Mouse (Mus musculus) layer of hippocampus, adult 2 months (tissue): ENCODE data around the gene Spdye4c. TPM values are rescaled to one million over a fixed set of nuclear protein-coding genes. Genes with fewer than 3 reads are reported as not detected.

Experiments used
- DNase-seq, 2 experiments: peaks; one replicate each; pipeline ENCODE4 v3.0.0; 2022; ENCODE audit warnings: low spot score in 2 of 2
- H3K27ac ChIP-seq: fragments of 200-600 bp; 2 replicates; pipeline ENCODE4 v1.8.1; 2022
- H3K4me3 ChIP-seq: fragments of 200-600 bp; 2 replicates; pipeline ENCODE4 v1.8.1; 2022; ENCODE audit warnings: mild to moderate bottlenecking
- CTCF ChIP-seq: fragments of 200-600 bp; conservative IDR thresholded peaks from 2 replicates; pipeline ENCODE4 v1.8.1; 2022; ENCODE audit warnings: antibody characterized with exemption, mild to moderate bottlenecking, moderate library complexity
- total RNA-seq, 2 experiments: library from RNA; stranded (reverse); gene quantifications; 2 replicates each; pipeline ENCODE4 v1.2.3; 2021

Spdye4c gene
- total RNA-seq, 2 experiments from 2014 or later, result not detected

DNA sequence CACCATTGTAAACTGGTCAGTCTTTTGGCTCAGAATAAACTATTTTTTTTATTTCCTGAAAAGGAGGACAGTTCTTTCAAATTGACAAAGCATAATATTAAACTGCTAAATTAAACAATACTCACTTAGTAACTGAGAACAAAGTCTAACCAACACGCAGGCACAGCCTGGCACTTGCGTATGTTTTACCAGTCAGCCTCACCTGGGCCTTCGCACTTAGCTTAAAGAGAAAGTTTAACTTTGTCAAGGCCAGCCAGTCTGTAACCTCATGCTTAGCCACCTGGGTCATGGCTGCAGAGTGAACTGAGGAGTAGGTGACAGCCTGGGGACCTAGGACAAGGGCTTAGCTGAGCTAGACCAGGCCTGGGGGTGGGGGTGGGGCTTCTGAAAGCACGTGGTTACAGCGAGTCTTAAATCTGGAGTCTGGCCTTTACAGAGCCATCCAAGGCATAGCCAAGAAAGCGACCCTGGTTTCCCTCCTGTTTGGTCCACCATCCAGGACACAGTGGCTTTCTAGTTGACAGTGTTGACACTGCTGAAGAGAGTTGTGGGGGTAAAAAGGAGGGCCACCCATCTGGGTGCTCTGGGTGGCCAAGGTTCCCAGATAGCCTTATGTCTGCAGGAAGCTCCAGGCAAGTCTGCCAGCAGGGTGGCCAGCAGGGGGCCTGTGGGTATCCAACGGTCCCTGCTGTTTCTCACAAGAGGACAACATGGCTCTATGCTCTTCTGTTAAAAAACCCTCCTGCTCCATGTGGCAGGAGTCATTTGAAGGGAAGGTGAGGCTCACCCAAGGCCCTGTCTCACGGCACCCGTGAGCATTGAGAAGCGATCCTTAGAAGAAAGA, 24.5 kb upstream of the Spdye4c start:
- Histone ChIP-seq H3K4me3 (no peak overlapping the region), H3K27ac (no peak overlapping the region)
- no peak for DNase-seq
- TF ChIP-seq CTCF, result peak; percentile 68

- Histone ChIP-seq H3K27ac (no peak overlapping the region), H3K4me3 (no peak overlapping the region)
- DNase-seq, result no peak
- TF ChIP-seq CTCF, result no peak
These were observed 23.0 kb upstream of the Spdye4c start for GRCm38 (mm10) chr2:128568018-128568417.

GRCm38 (mm10) chr2:128568490-128568889, 22.5 kb upstream of the Spdye4c start:
- Histone ChIP-seq H3K4me3 (no peak overlapping the region), H3K27ac (no peak overlapping the region)
- no peak for DNase-seq
- TF ChIP-seq CTCF, result no peak

DNA sequence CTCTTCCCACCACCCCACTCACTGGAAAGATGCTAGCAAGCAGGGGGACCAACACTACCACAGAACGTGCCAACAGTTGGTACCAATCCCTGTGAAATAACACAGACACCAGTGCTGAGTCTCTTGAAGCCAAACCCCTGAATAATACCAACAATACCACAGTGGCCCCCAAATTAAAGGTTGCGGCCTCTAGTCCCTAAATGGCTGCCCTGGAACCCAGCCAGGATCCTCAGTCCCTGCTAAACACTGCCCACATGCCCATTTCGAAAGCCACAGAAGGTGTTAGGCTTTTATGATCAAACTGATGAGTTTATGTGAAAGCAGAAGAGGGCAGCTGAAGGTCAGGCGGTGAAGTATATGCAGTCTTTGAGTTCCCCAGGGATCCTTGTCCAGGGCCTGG, 20.0 kb upstream of the Spdye4c start:
- TF ChIP-seq CTCF, result no peak
- no peak for DNase-seq
- H3K27ac ChIP-seq, result no peak overlapping the region

GRCm38 (mm10) chr2:128572726-128573624, 18.0 kb upstream of the Spdye4c start:
- peak; percentile 97 for TF ChIP-seq CTCF
- Histone ChIP-seq H3K4me3 (no peak overlapping the region), H3K27ac (no peak overlapping the region)
- peak; percentile 71 to 87 for DNase-seq

More for the DNA sequence above, 20.0 kb upstream of the Spdye4c start:
- H3K4me3 ChIP-seq, result no peak overlapping the region

DNA sequence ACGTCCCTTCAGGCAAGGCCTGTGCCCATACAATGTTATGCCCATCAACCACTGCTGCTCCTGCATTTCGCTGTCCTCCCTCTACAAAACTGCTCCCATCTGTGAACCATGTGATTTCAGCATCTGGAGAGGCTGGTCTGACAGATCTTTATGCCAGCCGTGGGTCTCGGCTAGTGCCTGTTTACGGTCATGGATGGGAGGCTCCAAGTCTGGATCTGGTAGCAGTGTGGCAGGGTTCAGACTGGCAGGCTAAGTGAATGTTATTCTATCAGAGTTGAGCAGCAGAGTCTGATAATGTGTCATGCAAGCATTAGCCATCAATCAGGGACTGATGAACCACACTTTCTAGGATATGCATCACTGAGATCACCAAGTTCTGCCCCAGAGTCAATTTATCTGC, 8.1 kb upstream of the Spdye4c start:
- DNase-seq, result no peak
- Histone ChIP-seq H3K4me3 (no peak overlapping the region), H3K27ac (no peak overlapping the region)
- no peak for TF ChIP-seq CTCF

DNA sequence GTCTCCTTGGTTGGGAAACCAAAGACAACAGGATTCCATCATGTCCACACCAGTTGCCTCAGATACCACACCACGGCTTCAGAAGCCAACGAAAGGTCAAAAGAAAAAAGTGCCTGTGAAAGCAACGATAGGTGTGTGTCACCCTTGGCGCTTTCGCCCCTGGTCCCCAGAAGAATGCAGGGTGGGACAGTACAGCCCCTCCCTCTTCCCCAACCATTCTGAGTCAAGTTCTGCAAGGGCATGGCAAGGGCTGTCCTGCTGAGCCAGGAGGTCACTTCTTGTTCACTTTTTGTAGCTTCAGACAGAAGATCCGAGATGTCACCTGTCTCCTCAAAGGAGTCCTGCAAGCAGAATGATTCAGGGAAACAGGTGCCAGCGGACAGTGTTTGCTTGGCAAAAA, 1.3 kb downstream of the Spdye4c start:
- Histone ChIP-seq H3K4me3 (no peak overlapping the region), H3K27ac (no peak overlapping the region)
- no peak for TF ChIP-seq CTCF
- DNase-seq, result no peak

- no peak for DNase-seq
- TF ChIP-seq CTCF, result no peak
These were observed 10.5 kb downstream of the Spdye4c start for GRCm38 (mm10) chr2:128601534-128601933.

GRCm38 (mm10) chr2:128609286-128609685, 18.3 kb downstream of the Spdye4c start:
- no peak for DNase-seq
- TF ChIP-seq CTCF, result no peak
- Histone ChIP-seq H3K4me3 (no peak overlapping the region), H3K27ac (no peak overlapping the region)

More at GRCm38 (mm10) chr2:128601534-128601933, 10.5 kb downstream of the Spdye4c start:
- no peak overlapping the region for H3K27ac ChIP-seq
- no peak overlapping the region for H3K4me3 ChIP-seq

DNA sequence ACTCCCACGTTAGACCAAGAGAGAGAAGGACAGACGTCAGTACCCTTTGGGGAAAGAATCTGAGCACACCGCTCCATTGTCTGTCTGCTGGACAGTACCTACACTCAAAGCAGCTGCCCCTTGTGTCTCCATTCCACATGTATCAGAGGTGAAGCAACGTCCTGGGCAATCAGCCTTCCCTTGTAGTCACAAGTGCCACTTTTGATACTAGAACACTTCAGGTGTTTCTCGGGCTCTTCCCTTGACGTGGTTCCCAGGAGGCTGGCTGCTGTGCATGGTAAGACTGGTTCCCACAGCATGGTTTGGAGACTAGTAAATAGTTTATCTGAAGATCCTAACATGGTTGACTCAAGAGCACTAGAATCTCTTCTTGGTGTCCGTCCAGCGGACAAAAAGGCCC, 20.2 kb downstream of the Spdye4c start:
- no peak for TF ChIP-seq CTCF
- DNase-seq, result no peak

GRCm38 (mm10) chr2:128612275-128612674, 21.3 kb downstream of the Spdye4c start:
- TF ChIP-seq CTCF, result no peak

More for the DNA sequence above, 20.2 kb downstream of the Spdye4c start:
- no peak overlapping the region for H3K27ac ChIP-seq
- no peak overlapping the region for H3K4me3 ChIP-seq

GRCm38 (mm10) chr2:128613365-128613764, 22.4 kb downstream of the Spdye4c start:
- H3K4me3 ChIP-seq, result no peak overlapping the region
- no peak overlapping the region for H3K27ac ChIP-seq
- TF ChIP-seq CTCF, result no peak
- DNase-seq, result no peak

More at GRCm38 (mm10) chr2:128612275-128612674, 21.3 kb downstream of the Spdye4c start:
- DNase-seq, result no peak
- H3K4me3 ChIP-seq, result no peak overlapping the region
- H3K27ac ChIP-seq, result no peak overlapping the region

DNA sequence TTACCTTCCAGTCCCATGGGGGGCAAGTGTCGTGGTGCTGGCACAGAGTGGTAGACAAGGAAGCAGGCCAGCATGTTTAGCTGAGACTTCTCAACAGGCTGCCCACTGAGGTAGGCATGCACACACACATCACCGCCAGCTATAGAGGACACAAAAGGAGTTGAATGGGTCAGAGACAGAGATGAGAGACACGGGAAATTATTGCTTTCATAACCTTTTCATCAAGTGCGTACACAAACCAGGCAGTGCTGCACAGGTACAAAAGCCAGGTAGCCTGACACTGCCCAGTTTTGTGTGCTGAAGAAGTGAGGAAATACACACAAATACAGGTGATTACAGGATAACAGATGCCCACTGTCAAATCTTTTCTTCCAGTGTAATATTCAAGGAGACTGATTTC, 24.4 kb downstream of the Spdye4c start:
- H3K4me3 ChIP-seq, result no peak overlapping the region
- TF ChIP-seq CTCF, result no peak
- H3K27ac ChIP-seq, result no peak overlapping the region
- no peak for DNase-seq
